Mouse (Mus musculus): ENCODE results near the gene Cmip. TPM values are rescaled to one million over a fixed set of nuclear protein-coding genes. Genes with fewer than 3 reads are reported as not detected.

The Cmip gene
- polyA plus RNA-seq, 1 experiment, result 64.9 TPM

DNA sequence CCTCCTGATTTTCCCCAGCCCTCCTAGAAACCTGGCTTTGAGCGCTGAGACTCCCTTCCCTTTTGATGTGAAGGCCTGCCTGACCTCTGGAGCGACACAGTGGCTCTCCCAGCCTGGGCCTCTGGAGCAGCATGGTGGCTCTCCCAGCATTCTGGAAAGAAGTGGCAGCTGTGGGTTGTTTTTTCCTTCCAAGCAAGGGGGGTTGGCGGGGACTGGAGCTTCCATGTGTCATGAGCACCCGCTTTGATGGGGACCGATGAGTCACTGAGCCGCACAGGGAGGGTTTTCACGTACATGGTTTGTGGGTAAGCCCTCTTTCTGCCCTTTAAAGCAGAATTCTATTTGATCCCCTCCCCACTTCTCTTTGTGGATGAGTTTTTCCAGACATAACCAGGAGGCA is 138.2 kb downstream of the Cmip start:
- no peak for DNase-seq
- Histone ChIP-seq H3K27ac (ENCODE audit: insufficient read depth, low read length) (no peak overlapping the region), H3K27me3 (ENCODE audit: control insufficient read depth, insufficient read depth, low read length) (no peaks in the 10 kb centered on the region)

DNA sequence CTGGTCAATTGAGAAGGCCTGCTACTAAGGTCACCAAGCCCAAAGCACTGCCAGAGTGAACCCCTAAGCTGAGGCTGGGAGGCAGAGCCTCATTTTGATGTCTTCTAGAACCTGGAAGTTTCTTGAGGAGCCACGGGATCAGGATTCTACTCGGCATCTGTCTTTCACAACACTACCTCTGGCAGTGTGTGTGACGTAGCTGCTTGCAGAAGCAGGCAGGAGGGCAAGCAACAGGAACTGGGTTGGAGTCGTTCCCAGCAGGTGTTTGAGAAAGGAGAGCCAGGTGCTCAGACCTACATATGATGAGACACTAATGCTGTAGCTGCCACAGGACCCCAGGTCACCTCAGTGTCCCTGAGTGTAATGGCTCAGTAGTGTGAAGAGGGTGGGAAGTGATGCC is 140.0 kb downstream of the Cmip start:
- no peak overlapping the region for H3K27ac ChIP-seq (ENCODE audit: insufficient read depth, low read length)
- TF ChIP-seq CTCF (IDR thresholded peaks at IDR 0.05; ENCODE audit: borderline replicate concordance, insufficient read depth, low read depth, low read length) (no peak), POLR2A (IDR thresholded peaks at IDR 0.05; ENCODE audit: borderline replicate concordance, insufficient read depth, low read length) (no peak)
- 95% methylated on average over 4 of the region's 4 CpGs for WGBS
- H3K27me3 ChIP-seq (ENCODE audit: control insufficient read depth, insufficient read depth, low read length), result no peaks in the 10 kb centered on the region
- no peak overlapping the region for H3K4me3 ChIP-seq (replicated peaks; ENCODE audit: insufficient read depth, low read depth, low read length)
- H3K4me1 ChIP-seq (ENCODE audit: control insufficient read depth, insufficient read depth, low read length), result no peaks in the 10 kb centered on the region; the same call in 1 of the 2 replicates
- no peak for DNase-seq

More for the DNA sequence above, 138.2 kb downstream of the Cmip start:
- 81% methylated on average over 7 of the region's 7 CpGs for WGBS
- TF ChIP-seq POLR2A (IDR thresholded peaks at IDR 0.05; ENCODE audit: borderline replicate concordance, insufficient read depth, low read length), result no peak
- TF ChIP-seq CTCF (IDR thresholded peaks at IDR 0.05; ENCODE audit: borderline replicate concordance, insufficient read depth, low read depth, low read length), result no peak
- no peaks in the 10 kb centered on the region; the same call in 1 of the 2 replicates for H3K4me1 ChIP-seq (ENCODE audit: control insufficient read depth, insufficient read depth, low read length)
- H3K4me3 ChIP-seq (replicated peaks; ENCODE audit: insufficient read depth, low read depth, low read length), result no peak overlapping the region

DNA sequence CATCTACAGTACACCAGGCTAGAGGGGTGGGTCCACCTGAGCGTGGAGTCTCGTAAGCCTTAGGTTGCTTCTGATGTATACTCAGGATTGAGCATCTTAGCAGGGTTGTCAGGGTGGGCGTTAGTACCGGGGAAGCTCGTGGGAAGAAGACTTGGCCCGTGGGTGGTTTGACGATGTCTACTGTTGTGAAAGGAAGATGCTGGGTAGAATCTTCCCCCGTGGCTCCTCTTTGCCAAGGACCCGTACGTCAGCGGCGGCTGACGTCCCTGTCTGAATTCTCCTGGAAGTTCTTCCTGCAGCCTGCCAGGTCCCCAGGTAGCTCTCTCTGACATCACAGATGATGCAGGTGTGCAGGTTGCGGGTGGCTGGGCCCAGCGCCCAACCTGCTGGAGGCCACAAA is 140.9 kb downstream of the Cmip start:
- Histone ChIP-seq H3K4me1 (ENCODE audit: control insufficient read depth, insufficient read depth, low read length) (no peaks in the 10 kb centered on the region; the same call in 1 of the 2 replicates), H3K4me3 (replicated peaks; ENCODE audit: insufficient read depth, low read depth, low read length) (no peak overlapping the region), H3K27me3 (ENCODE audit: control insufficient read depth, insufficient read depth, low read length) (no peaks in the 10 kb centered on the region), H3K27ac (ENCODE audit: insufficient read depth, low read length) (no peak overlapping the region)
- no peak for TF ChIP-seq POLR2A (IDR thresholded peaks at IDR 0.05; ENCODE audit: borderline replicate concordance, insufficient read depth, low read length)
- 79% methylated on average over 15 of the region's 15 CpGs for WGBS
- DNase-seq, result no peak

DNA sequence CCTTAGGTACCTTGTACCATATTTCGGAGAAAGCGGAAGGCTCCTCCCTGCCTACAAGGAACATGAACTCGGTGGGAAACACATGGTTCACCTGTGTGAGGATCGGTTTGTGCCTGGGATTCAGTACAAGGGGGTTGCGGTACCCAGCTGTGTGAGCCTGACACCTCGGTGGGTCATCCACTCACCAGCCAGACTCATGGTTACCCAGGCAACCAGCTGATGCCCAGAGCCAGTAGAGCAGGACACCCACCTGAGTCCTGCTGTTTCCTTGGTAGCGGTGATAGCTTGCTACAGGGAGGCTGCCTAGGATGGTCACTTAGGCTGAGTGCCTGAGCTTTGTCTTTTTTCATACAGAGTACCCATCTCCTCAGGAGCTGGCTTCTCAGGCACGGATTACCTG is 142.4 kb downstream of the Cmip start:
- WGBS, result 70% methylated on average over 8 of the region's 8 CpGs
- no peak for TF ChIP-seq CTCF (IDR thresholded peaks at IDR 0.05; ENCODE audit: borderline replicate concordance, insufficient read depth, low read depth, low read length)
- TF ChIP-seq POLR2A (IDR thresholded peaks at IDR 0.05; ENCODE audit: borderline replicate concordance, insufficient read depth, low read length), result no peak
- no peak for DNase-seq
- no peak overlapping the region for H3K4me3 ChIP-seq (replicated peaks; ENCODE audit: insufficient read depth, low read depth, low read length)
- no peaks in the 10 kb centered on the region for H3K27me3 ChIP-seq (ENCODE audit: control insufficient read depth, insufficient read depth, low read length)
- no peaks in the 10 kb centered on the region; the same call in 1 of the 2 replicates for H3K4me1 ChIP-seq (ENCODE audit: control insufficient read depth, insufficient read depth, low read length)
- H3K27ac ChIP-seq (ENCODE audit: insufficient read depth, low read length), result no peak overlapping the region

DNA sequence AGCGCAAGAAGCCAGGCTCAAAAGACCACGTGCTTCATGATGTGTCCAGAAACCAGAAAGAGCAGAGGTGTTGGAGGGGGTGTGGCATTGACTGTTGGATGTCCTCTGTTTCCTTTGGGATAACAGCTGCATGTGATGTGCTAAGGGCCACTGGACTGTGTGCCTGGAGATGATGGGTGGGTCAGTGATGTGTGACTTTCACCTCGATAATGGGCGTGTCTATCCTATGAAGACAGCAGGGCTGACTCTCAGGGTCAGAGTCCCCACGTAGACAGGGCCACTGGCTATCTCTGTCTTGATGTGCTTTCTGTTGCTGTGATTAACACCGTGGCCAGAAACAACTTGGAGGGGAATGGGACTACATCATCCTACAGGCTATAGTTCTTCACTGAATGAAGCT is 144.0 kb downstream of the Cmip start:
- H3K4me3 ChIP-seq (replicated peaks; ENCODE audit: insufficient read depth, low read depth, low read length), result no peak overlapping the region
- DNase-seq, result no peak
- 83% methylated on average over 6 of the region's 6 CpGs for WGBS
- no peaks in the 10 kb centered on the region; the same call in 1 of the 2 replicates for H3K4me1 ChIP-seq (ENCODE audit: control insufficient read depth, insufficient read depth, low read length)
- no peaks in the 10 kb centered on the region for H3K27me3 ChIP-seq (ENCODE audit: control insufficient read depth, insufficient read depth, low read length)
- no peak overlapping the region for H3K27ac ChIP-seq (ENCODE audit: insufficient read depth, low read length)
- TF ChIP-seq CTCF (IDR thresholded peaks at IDR 0.05; ENCODE audit: borderline replicate concordance, insufficient read depth, low read depth, low read length), result no peak

DNA sequence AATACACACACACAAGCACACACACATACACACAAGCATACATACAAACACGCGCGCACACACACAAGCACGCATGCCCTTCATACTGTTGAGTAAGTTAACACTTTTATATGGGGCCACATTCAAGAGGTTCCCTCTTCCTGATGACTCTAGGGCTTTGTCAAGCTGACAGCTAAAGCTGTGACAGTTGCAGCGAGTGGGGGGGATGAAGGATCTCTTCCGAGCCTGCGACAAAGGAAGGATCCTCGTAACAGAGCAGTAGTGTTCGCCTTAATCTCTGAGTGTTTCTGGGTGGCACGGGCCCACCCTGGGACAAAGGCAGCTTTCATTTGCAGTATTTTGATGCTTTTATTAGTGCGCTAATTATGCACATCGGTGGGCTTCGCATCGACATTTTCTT is 145.0 kb downstream of the Cmip start:
- WGBS, result 84% methylated on average over 14 of the region's 14 CpGs
- TF ChIP-seq POLR2A (IDR thresholded peaks at IDR 0.05; ENCODE audit: borderline replicate concordance, insufficient read depth, low read length) (no peak), CTCF (IDR thresholded peaks at IDR 0.05; ENCODE audit: borderline replicate concordance, insufficient read depth, low read depth, low read length) (no peak)
- no peak for DNase-seq
- no peak overlapping the region for H3K27ac ChIP-seq (ENCODE audit: insufficient read depth, low read length)
- H3K4me1 ChIP-seq (ENCODE audit: control insufficient read depth, insufficient read depth, low read length), result peaks cover 6% of the 10 kb centered on the region
- no peak overlapping the region for H3K4me3 ChIP-seq (replicated peaks; ENCODE audit: insufficient read depth, low read depth, low read length)
- no peaks in the 10 kb centered on the region for H3K27me3 ChIP-seq (ENCODE audit: control insufficient read depth, insufficient read depth, low read length)

DNA sequence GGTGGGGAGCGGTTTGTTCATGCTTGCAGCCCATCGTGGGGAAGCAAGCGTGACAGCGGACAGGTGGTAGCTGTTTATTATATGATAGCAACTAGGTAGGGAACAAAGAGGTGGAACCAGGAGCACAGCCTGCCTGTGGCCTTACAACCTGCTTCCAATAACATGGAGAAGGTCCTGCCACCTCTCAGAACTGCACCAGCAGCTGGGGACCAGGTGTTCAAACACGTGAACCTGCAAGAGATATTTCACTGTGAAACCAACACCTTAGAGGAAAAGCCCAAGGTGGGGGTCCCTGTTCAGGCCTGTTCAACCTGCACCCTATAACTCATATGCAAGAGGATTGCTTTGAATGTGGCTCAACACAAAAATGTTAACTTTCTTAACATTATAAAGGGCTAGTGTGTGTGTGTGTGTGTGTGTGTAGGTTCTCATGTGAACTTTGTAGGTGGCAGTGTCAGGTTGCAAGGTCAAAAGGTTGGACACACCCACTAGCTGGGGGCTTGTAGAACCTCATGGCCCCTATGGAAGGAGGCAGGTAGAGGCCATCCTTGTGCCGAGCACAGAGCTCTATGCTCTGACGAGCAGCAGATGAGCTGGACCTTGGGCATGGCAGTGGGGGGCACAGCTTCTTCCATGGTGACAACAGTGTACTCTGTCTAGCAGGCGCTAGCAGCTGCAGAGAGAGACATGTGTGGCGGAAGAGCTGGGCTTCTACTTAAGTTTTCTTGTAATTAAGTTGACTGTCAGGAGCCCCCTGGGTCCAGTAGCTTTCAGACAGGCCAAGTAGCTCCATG is 146.2 kb downstream of the Cmip start:
- no peaks in the 10 kb centered on the region for H3K27me3 ChIP-seq (ENCODE audit: control insufficient read depth, insufficient read depth, low read length)
- peaks cover 6% of the 10 kb centered on the region for H3K4me1 ChIP-seq (ENCODE audit: control insufficient read depth, insufficient read depth, low read length)
- no peak overlapping the region for H3K27ac ChIP-seq (ENCODE audit: insufficient read depth, low read length)
- H3K4me3 ChIP-seq (replicated peaks; ENCODE audit: insufficient read depth, low read depth, low read length), result no peak overlapping the region
- no peak for DNase-seq
- TF ChIP-seq POLR2A (IDR thresholded peaks at IDR 0.05; ENCODE audit: borderline replicate concordance, insufficient read depth, low read length) (no peak), CTCF (IDR thresholded peaks at IDR 0.05; ENCODE audit: borderline replicate concordance, insufficient read depth, low read depth, low read length) (no peak)
- WGBS, result 82% methylated on average over 9 of the region's 9 CpGs

DNA sequence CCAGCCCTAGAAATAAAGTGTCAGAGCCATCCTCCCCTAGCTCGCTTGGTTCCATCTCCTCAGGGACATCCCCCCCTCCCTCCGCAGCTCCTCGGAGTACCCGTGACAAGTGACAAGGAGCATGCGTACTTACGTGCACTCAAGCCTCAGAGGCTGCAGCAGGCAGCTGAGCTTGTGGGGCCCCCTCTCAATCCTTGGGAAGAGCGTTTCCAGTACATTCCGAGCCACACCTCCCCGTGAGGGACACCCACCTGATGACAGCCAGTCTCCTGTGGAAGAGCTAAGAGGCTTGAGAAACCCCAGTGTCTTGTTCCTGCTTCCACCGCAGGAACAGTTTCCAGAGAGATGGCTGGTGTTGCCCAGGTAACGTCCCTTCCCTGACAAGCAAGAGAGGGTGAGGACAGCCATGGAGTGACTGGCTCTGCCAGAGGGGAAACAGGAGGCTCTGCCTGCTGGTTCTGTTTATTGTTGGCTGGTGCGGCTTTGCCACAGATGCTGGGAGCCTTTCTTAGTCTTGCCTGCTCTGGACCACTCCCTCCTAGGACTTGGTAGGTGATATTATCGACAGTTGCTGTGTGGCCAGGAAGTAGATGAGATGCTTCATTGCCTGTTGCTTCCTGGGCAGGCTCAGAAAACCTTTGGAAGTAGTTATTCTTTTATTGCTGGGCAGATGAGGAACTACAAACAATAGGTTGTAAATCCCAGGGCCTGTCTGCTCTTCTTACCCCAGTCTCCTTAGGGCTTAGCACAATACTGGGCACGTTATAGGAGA is 147.0 kb downstream of the Cmip start:
- no peak overlapping the region for H3K4me3 ChIP-seq (replicated peaks; ENCODE audit: insufficient read depth, low read depth, low read length)
- no peak for DNase-seq
- no peak for TF ChIP-seq CTCF (IDR thresholded peaks at IDR 0.05; ENCODE audit: borderline replicate concordance, insufficient read depth, low read depth, low read length)
- TF ChIP-seq POLR2A (IDR thresholded peaks at IDR 0.05; ENCODE audit: borderline replicate concordance, insufficient read depth, low read length), result no peak
- 48% methylated on average over 14 of the region's 14 CpGs for WGBS
- no peak overlapping the region for H3K27ac ChIP-seq (ENCODE audit: insufficient read depth, low read length)
- peaks cover 6% of the 10 kb centered on the region for H3K4me1 ChIP-seq (ENCODE audit: control insufficient read depth, insufficient read depth, low read length)
- H3K27me3 ChIP-seq (ENCODE audit: control insufficient read depth, insufficient read depth, low read length), result no peaks in the 10 kb centered on the region

All from cerebellum, adult 2 months (tissue).